Mouse (Mus musculus) brain, adult 2 months (tissue): Measurements from ENCODE around the gene Supt3.

Experiments
- DNase-seq: peaks from one replicate; pipeline ENCODE4 v3.0.0; 2011; ENCODE audit warnings: low read depth, low spot score

Supt3 gene

DNA sequence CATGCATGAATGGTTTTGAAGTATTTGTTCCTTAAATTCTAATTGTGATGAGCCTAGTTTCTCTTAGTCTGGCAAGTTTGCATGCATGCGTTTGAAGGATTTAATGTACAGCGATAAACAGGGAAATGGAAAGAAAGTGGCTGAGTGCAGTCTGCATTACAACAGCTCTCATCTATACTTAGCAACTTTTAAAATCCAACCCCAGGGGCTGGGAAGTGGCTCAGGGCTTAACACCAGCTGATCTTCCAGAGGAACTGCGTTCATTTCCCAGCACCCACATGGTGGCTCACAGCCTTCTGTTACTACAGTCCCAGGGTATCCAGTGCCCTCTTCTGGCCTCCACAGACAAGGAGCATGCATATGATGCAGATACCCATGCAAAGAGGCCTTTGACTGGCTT, 346.9 kb downstream of the Supt3 start:
- no peak for DNase-seq

DNA sequence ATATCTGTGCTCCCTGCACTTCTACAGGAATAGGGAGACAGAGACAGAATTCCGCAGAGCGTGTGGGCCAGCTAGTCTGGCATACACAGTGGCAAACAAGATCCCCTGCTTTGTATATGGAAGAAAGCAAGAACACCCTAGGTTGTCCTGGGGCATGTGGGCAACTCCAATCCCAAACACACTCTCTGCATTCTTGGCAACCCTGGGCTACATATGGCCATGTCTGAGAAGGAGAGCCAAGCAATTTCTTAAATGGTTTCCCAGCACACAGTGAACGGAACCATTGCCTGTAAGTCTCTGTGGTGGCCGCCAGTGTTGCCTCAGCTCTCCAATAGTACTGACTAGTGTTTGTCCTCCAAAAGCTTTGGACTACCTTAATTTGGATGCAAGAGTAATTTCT, 351.7 kb downstream of the Supt3 start:
- DNase-seq, result no peak

DNA sequence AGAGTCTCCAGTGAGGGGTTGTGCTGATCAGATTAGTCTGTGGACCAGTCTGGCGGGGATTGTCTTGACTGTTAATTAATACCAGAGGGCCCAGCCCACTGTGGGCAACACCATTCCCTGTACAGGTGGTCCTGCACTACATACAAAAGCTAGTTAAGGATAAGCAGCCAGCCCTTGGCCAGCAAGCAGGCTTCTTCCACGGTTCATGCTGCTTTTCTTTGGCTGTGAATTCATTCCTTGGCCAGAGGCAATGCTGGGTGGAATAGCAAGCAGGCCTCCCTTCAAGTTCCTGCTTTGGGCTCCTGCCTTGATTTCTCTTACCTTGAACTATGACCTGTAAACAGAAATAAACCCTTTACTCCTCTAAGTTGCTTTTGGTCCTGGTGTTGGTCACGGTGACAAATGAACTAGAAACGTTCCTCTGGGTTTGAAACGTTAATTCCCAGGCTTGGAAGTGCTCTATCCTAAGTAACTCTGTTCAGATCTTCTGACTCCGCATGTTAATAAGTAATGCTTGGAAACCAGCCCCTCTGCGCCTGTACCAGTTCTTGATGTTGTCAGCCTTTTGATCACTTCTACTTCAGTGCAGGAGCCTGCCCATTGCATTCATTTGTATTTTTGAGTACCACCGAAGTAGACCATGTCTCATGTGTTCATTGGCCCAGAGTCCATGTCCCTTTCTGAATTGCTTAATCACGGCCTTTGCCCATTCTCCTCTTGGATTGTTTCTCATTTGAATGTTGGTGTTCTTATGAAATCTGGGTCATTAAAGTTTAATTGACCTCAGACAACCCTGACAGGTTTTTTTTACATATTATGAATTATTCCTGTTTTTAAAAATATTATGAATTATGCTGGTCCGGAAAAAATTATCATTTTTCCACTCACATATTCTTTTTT, 356.8 kb downstream of the Supt3 start:
- DNase-seq, result no peak

DNA sequence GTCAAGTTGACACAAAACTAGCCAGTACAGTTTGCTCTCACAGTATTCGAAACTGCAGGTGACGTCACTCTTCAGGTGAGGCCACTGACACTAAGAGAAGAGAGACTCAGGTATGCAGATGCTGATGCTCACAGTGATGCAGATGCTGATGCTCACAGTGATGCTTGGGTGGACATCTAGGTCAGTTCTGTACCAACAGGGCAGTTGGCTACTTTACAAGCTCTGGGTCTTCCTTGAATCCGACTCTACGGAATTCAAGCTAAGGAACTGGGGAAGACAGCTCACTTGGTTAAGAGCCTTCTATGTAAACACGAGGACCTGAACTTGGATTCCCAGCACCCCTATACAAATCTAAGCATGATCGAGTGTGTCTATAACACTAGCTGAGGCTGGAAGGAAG, 359.5 kb downstream of the Supt3 start:
- no peak for DNase-seq

DNA sequence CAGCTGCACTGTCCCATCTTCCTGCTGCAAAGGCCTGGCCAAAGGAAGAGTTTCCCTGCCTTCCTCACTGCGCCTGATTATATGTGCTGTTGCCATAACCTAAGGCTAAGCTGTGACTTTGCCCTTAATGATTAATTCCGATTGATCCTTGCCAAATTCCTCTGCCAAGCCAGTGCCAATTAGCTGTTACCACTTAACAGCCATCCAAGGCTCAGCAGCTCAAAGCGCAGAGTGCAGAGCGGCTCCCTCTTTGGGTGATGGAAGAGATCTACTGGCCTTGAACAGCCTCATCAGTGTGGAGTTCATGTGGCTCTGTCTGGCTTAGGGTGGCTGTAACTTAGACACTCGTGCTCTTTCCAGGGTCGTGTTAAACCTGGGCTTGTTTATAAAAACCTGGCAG, 366.1 kb downstream of the Supt3 start:
- no peak for DNase-seq

DNA sequence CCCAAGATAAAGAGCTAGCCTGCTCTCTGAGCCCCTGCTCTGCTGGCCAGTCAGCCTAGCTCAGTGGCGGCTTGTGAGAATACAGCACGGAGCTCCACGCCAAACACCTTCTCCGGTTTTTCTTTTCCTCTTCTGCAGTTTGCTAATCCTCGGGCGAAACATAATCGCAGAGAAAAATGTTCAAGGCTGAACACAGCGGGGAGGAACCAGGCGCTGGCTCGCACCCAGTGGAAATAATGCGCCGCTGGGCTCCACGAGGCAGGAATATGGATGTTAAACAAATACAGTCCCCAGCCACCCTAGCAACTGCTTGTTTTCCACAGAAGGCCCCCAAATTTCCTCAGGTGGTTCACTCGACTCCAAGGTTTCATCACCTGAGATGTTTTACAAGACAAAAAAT, 367.7 kb downstream of the Supt3 start:
- no peak for DNase-seq

DNA sequence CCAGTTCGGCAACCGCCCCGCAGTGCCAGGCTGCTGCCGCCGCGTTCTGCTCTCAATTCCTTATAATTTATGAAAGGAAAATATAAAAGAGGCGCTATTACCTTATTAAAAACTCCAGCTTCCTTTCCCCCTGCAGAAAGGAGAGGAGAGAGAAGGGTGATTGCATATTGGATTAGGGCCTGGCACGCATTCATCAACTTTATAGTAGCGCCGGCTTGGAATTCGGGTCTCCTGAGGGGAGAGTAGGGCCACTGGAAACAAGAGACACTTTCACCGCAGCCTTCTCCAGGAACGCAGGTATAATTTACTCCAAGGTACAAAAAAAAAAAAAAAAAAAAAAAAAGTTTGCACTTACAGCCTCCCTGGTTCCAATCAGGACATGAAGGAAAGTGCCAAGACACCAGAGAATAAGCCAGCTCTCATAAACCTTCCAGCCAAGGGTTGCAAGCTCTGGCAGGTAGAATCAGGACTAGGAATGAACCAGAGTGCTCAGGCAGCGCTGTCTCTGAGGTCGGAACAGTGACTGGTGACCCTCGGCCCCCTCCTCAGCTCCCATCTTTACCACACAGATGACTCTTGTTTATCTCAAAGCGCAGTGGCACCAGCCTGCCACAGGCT, 374.5 kb downstream of the Supt3 start:
- DNase-seq, result no peak

DNA sequence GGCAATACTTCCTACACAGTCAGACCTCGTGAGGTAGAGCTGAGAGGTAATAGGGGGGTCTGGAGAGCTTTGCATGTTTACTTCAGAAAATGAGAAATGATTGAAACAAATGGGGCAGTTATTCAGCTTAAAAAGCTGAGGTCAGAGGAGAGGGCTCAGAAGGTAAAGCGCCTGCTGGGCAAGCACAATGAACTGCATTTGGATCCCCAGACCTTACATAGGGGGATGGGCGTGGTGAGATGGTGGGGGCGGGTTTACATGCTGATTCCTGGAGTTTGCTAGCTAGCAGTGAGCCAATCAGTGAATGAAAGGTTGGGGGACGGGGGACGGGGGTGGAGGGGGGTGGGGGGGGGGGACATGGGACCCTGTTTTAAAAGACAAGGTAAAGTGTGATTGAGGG, 376.8 kb downstream of the Supt3 start:
- DNase-seq, result no peak

DNA sequence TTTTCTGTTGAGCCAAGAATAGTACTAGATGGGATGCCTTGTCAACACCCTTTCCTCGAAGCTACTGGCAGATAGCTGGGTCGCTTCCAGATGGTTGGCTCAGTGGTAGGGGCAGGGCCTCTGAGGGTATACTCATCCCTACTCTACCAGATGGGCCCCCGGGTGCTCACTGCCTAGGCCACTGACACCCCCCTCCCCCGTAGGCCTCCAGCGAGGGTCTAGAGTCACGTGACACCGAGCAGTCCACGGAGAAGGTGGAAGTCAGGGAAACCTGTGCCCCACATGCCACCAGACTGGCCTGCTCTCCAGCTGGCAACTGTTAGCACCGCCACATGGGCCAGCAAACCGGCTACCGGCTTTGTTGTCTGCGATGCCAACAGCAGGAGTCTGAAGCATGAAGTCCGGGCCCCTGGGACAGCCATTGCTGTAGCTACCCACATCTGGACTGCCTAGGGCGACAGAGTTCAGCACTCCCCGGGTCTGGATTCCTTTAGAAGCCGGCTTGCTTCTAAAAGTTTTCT, 381.3 kb downstream of the Supt3 start:
- no peak for DNase-seq

DNA sequence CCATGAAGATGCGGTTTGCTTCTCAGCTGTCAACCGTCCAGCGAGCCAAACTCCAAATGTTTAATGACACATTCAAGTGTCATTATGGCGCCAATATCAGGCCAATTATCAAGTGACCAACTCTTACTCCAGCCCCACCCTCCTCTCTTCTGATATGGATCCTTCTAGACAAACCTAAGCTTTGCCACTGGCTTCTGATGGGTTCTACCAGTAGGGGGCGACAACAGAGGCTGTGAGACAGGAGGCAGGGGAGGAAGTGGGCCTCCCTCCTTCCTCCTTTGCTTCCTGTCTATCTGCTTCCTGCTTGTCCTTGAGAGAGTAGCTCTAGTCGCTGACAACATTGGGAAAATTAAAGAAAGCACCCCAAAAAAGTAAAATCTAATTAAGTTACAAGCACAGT, 383.7 kb downstream of the Supt3 start:
- DNase-seq, result no peak

DNA sequence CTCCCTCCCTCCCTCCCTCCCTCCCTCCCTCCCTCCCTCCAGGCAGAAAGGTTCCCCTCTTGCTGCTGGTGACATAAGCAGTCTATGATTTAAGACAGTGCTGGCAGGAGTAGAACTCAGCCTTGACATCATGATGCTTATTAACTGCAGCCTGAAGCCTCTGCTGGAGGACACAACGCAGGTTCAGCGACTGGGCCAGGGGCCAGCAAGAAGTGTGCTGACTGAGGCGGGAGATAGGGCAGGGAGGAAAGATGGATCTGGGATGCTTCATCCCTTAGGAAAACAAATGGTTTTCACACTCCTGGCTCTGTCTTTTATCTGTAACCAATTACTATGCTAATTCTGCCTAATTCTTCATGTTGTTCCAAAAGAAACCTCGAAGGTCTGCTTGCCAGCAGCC, 388.8 kb downstream of the Supt3 start:
- DNase-seq, result no peak
